Mouse (Mus musculus) CH12.LX (cell line): ENCODE data around the gene Hapln1. TPM values are rescaled to one million over a fixed set of nuclear protein-coding genes. Genes with fewer than 3 reads are reported as not detected.

Source experiments
- DNase-seq: peaks from one replicate; pipeline ENCODE4 v3.0.0-alpha.2; 2013; ENCODE audit errors: extremely low read depth
- H3K27ac ChIP-seq: 2 replicates; pipeline ENCODE4 v1.5.1; 2012; ENCODE audit warnings: low read depth, mild to moderate bottlenecking, control low read depth, moderate library complexity; ENCODE audit not compliant: insufficient read depth
- H3K27me3 ChIP-seq: replicated peaks from 2 replicates; pipeline ENCODE3; 2012; ENCODE audit warnings: inconsistent platforms
- H3K36me3 ChIP-seq, 2 experiments: replicated peaks in 1 of 2; 2 replicates each; pipeline versions ENCODE3 to v1.6.1; 2012; ENCODE audit warnings: inconsistent platforms in 1 of 2, low read length in 1 of 2, mild to moderate bottlenecking in 1 of 2, mixed read lengths in 1 of 2, moderate library complexity in 1 of 2; ENCODE audit not compliant: control insufficient read depth in 1 of 2, insufficient read depth in 1 of 2
- H3K4me1 ChIP-seq, 2 experiments: 2 replicates each; pipeline ENCODE4 v1.6.1; 2012; ENCODE audit warnings: inconsistent platforms in 1 of 2, moderate library complexity in 1 of 2; ENCODE audit not compliant: insufficient read depth in 2 of 2, control insufficient read depth in 1 of 2
- H3K4me2 ChIP-seq: 2 replicates; pipeline ENCODE4 v1.6.1; 2012; ENCODE audit warnings: low read depth, mild to moderate bottlenecking, control low read depth; ENCODE audit not compliant: poor library complexity, insufficient read depth, severe bottlenecking
- H3K4me3 ChIP-seq, 3 experiments: fragments of 150-350 bp in 1 of 3; sonication (generic) in 1 of 3; replicated peaks in 1 of 3; 2 replicates each; pipeline versions ENCODE3 to v1.5.1; 2011 to 2012; ENCODE audit warnings: low read depth in 2 of 3, low read length in 2 of 3, mild to moderate bottlenecking in 2 of 3, moderate library complexity in 2 of 3, control low read depth in 1 of 3, improper control_type of control experiment in 1 of 3, inconsistent platforms in 1 of 3, mixed read lengths in 1 of 3; ENCODE audit not compliant: poor library complexity in 1 of 3
- H3K79me2 ChIP-seq: replicated peaks from 2 replicates; pipeline ENCODE4 v1.6.1; 2012; ENCODE audit warnings: mild to moderate bottlenecking, moderate library complexity; ENCODE audit not compliant: control insufficient read depth, poor library complexity, insufficient read depth, severe bottlenecking; ENCODE audit errors: extremely low read depth
- H3K9ac ChIP-seq: 2 replicates; pipeline ENCODE4 v1.6.1; 2012; ENCODE audit warnings: low read depth, mild to moderate bottlenecking, control low read depth, moderate library complexity; ENCODE audit not compliant: insufficient read depth
- H3K9me3 ChIP-seq: replicated peaks from 2 replicates; pipeline ENCODE3; 2012; ENCODE audit warnings: low read length, inconsistent platforms, mixed read lengths
- BHLHE40 ChIP-seq: IDR thresholded peaks from 2 replicates; pipeline ENCODE4 v1.6.1; 2011; ENCODE audit warnings: mild to moderate bottlenecking, low read depth, low read length, improper control_type of control experiment
- CHD1 ChIP-seq: IDR thresholded peaks from 2 replicates; pipeline ENCODE4 v1.6.1; 2012; ENCODE audit warnings: low read depth, low read length, improper control_type of control experiment, inconsistent platforms
- CTCF ChIP-seq, 2 experiments: IDR thresholded peaks in 1 of 2; conservative IDR thresholded peaks in 1 of 2; 2 replicates each; pipeline ENCODE4 v1.5.1; 2011 to 2012; ENCODE audit warnings: low read depth in 2 of 2, low read length in 2 of 2, improper control_type of control experiment in 1 of 2, inconsistent platforms in 1 of 2, mild to moderate bottlenecking in 1 of 2, moderate library complexity in 1 of 2
- E2F4 ChIP-seq: IDR thresholded peaks from 2 replicates; pipeline ENCODE4 v1.6.1; 2011; ENCODE audit warnings: low read depth, low read length, improper control_type of control experiment; ENCODE audit not compliant: insufficient replicate concordance
- ELF1 ChIP-seq: IDR thresholded peaks from 2 replicates; pipeline ENCODE4 v1.6.1; 2014; ENCODE audit warnings: low read depth, mild to moderate bottlenecking, inconsistent platforms, low read length, improper control_type of control experiment
- EP300 ChIP-seq: IDR thresholded peaks from 2 replicates; pipeline ENCODE4 v1.6.1; 2011; ENCODE audit warnings: low read length, improper control_type of control experiment
- ETS1 ChIP-seq: conservative IDR thresholded peaks from 2 replicates; pipeline ENCODE4 v1.6.1; 2012; ENCODE audit warnings: low read depth, mild to moderate bottlenecking, inconsistent platforms, low read length, improper control_type of control experiment, moderate library complexity
- IRF4 ChIP-seq: IDR thresholded peaks from 2 replicates; pipeline ENCODE4 v1.6.1; 2014; ENCODE audit warnings: low read depth, mild to moderate bottlenecking, inconsistent platforms, low read length, improper control_type of control experiment
- JUN ChIP-seq: IDR thresholded peaks from 2 replicates; pipeline ENCODE4 v1.6.1; 2011; ENCODE audit warnings: low read depth, mild to moderate bottlenecking, low read length, improper control_type of control experiment, moderate library complexity; ENCODE audit not compliant: insufficient read depth
- JUND ChIP-seq: conservative IDR thresholded peaks from 2 replicates; pipeline ENCODE4 v1.6.1; 2011; ENCODE audit warnings: low read depth, low read length, improper control_type of control experiment
- KAT2A ChIP-seq: IDR thresholded peaks from 2 replicates; pipeline ENCODE4 v1.6.1; 2012; ENCODE audit warnings: low read length, improper control_type of control experiment, inconsistent platforms; ENCODE audit not compliant: insufficient replicate concordance
- MAX ChIP-seq: IDR thresholded peaks from 2 replicates; pipeline ENCODE4 v1.6.1; 2011; ENCODE audit warnings: low read length, improper control_type of control experiment
- MAZ ChIP-seq: IDR thresholded peaks from 2 replicates; pipeline ENCODE4 v1.6.1; 2012; ENCODE audit warnings: low read depth, mild to moderate bottlenecking, inconsistent platforms, low read length, improper control_type of control experiment, moderate library complexity
- MEF2A ChIP-seq: IDR thresholded peaks from 2 replicates; pipeline ENCODE4 v1.6.1; 2014; ENCODE audit warnings: low read depth, mild to moderate bottlenecking, inconsistent platforms, low read length, improper control_type of control experiment, borderline replicate concordance
- NELFE ChIP-seq: IDR thresholded peaks from 2 replicates; pipeline ENCODE4 v1.6.1; 2011; ENCODE audit warnings: low read depth, low read length, improper control_type of control experiment
- NRF1 ChIP-seq: IDR thresholded peaks from 2 replicates; pipeline ENCODE4 v1.6.1; 2014; ENCODE audit warnings: low read depth, mild to moderate bottlenecking, inconsistent platforms, low read length, improper control_type of control experiment, moderate library complexity
- PAX5 ChIP-seq: IDR thresholded peaks from 2 replicates; pipeline ENCODE4 v1.6.1; 2012; ENCODE audit warnings: low read length, inconsistent platforms, mixed read lengths
- POLR2AphosphoS2 ChIP-seq: IDR thresholded peaks from 2 replicates; pipeline ENCODE4 v1.6.1; 2011; ENCODE audit warnings: low read depth, low read length, improper control_type of control experiment
- RAD21 ChIP-seq: IDR thresholded peaks from 2 replicates; pipeline ENCODE4 v1.6.1; 2011; ENCODE audit warnings: low read depth, mild to moderate bottlenecking, low read length, improper control_type of control experiment, moderate library complexity
- SIN3A ChIP-seq: IDR thresholded peaks from 2 replicates; pipeline ENCODE4 v1.6.1; 2012; ENCODE audit warnings: low read length, improper control_type of control experiment, inconsistent platforms
- SMC3 ChIP-seq: IDR thresholded peaks from 2 replicates; pipeline ENCODE4 v1.6.1; 2011; ENCODE audit warnings: low read depth, low read length, improper control_type of control experiment
- TBP ChIP-seq: conservative IDR thresholded peaks from 2 replicates; pipeline ENCODE4 v1.6.1; 2011; ENCODE audit warnings: low read depth, low read length, improper control_type of control experiment
- TCF12 ChIP-seq: IDR thresholded peaks from 2 replicates; pipeline ENCODE4 v1.6.1; 2014; ENCODE audit warnings: low read depth, mild to moderate bottlenecking, inconsistent platforms, low read length, improper control_type of control experiment
- UBTF ChIP-seq: IDR thresholded peaks from 2 replicates; pipeline ENCODE4 v1.6.1; 2012; ENCODE audit warnings: low read depth, mild to moderate bottlenecking, inconsistent platforms, low read length, improper control_type of control experiment, moderate library complexity
- USF1 ChIP-seq: IDR thresholded peaks from 2 replicates; pipeline ENCODE4 v1.6.1; 2014; ENCODE audit warnings: low read depth, mild to moderate bottlenecking, inconsistent platforms, low read length, improper control_type of control experiment
- USF2 ChIP-seq: conservative IDR thresholded peaks from 2 replicates; pipeline ENCODE4 v1.6.1; 2011; ENCODE audit warnings: low read depth, low read length, improper control_type of control experiment
- ZKSCAN1 ChIP-seq: IDR thresholded peaks from 2 replicates; pipeline ENCODE4 v1.6.1; 2012; ENCODE audit warnings: low read depth, inconsistent platforms, low read length, improper control_type of control experiment, borderline replicate concordance
- ZMIZ1 ChIP-seq: IDR thresholded peaks from 2 replicates; pipeline ENCODE4 v1.6.1; 2012; ENCODE audit warnings: low read depth, mild to moderate bottlenecking, inconsistent platforms, low read length, improper control_type of control experiment
- ZNF384 ChIP-seq: IDR thresholded peaks from 2 replicates; pipeline ENCODE4 v1.6.1; 2012; ENCODE audit warnings: low read depth, low read length, improper control_type of control experiment, inconsistent platforms
- dilution Hi-C: fragments of 300-500 bp; cut with MboI; formaldehyde crosslinking; loops from 2 replicates; pipeline ENCODE4 v1.14.3; 2020; ENCODE audit warnings: low sequenced_read_pairs; ENCODE audit not compliant: extremely low pct_unique_long_range_greater_than_20kb, extremely low pct_ligation_motif_present
- in situ Hi-C: fragments of 300-500 bp; cut with MboI; formaldehyde crosslinking; loops from 3 replicates; pipeline ENCODE4 v1.14.3; 2019; ENCODE audit warnings: low sequenced_read_pairs, low pct_ligation_motif_present, low pct_unique_long_range_greater_than_20kb, mixed read lengths
- polyA plus RNA-seq: library from polyadenylated mRNA; unstranded; fragments of >175 nt; gene quantifications from 2 replicates; pipeline ENCODE4 v1.2.1, GENCODE M21; 2012; ENCODE audit warnings: low read depth; ENCODE audit not compliant: insufficient read length
- total RNA-seq, 2 experiments: library from RNA; depleted of rRNA; stranded (reverse); fragments of 300-350 nt in 1 of 2; fragments of >200 nt in 1 of 2; gene quantifications; 2 replicates each; pipeline ENCODE4 v1.2.3; 2012 to 2014

The Hapln1 gene
- total and polyA plus RNA-seq, 3 experiments, result 0.30 to 2.6 (median 0.46) TPM

- peak; percentile 47 for DNase-seq
- dilution Hi-C loops, result no loop called here
Measured at GRCm38 (mm10) chr13:89551502-89551901, 11.9 kb downstream of the Hapln1 start.

GRCm38 (mm10) chr13:89564518-89564917, 24.9 kb downstream of the Hapln1 start:
- Histone ChIP-seq H3K27ac (no peak overlapping the region), H3K4me1 (peaks cover 0 to 13% of the 10 kb centered on the region in 2 experiments; a peak in 3 of 4 replicates), H3K79me2 (no peaks in the 10 kb centered on the region), H3K4me2 (no peak overlapping the region)
- in situ Hi-C loops, result no loop called here
- dilution Hi-C loops, result no loop called here
- TF ChIP-seq NRF1, result no peak
- no peak for TF ChIP-seq E2F4
- no peak for TF ChIP-seq USF2
- TF ChIP-seq ZMIZ1, result no peak
- no peak for TF ChIP-seq ZKSCAN1
- no peak for TF ChIP-seq SIN3A
- no peak for TF ChIP-seq KAT2A
- TF ChIP-seq PAX5, result no peak
- TF ChIP-seq JUND, result no peak
- peak; percentile 75; the same call in 1 of the 2 replicates for TF ChIP-seq MEF2A
- no peak for TF ChIP-seq POLR2AphosphoS2
- no peak for TF ChIP-seq TCF12
- TF ChIP-seq BHLHE40, result no peak
- TF ChIP-seq EP300, result peak; percentile 26; the same call in 1 of the 2 replicates
- TF ChIP-seq, all 38 proteins: peak for 2
- Histone ChIP-seq H3K4me3 (no peak overlapping the region), H3K9me3 (no peaks in the 10 kb centered on the region), H3K27me3 (no peaks in the 10 kb centered on the region), H3K36me3 (no peaks in the 10 kb centered on the region), H3K9ac (no peak overlapping the region)
- peak; percentile 52 for DNase-seq

More at GRCm38 (mm10) chr13:89551502-89551901, 11.9 kb downstream of the Hapln1 start:
- H3K4me1 ChIP-seq, result peaks cover 2 to 4% of the 10 kb centered on the region in 2 experiments; a peak in 1 of 4 replicates
- no peaks in the 10 kb centered on the region for H3K79me2 ChIP-seq
- no peaks in the 10 kb centered on the region for H3K9me3 ChIP-seq
- in situ Hi-C loops, result no loop called here
- H3K36me3 ChIP-seq, result no peaks in the 10 kb centered on the region
- TF ChIP-seq NELFE (no peak), USF1 (no peak), UBTF (no peak), MAX (no peak), SMC3 (peak; percentile 56), E2F4 (no peak), JUN (no peak), KAT2A (no peak), ZMIZ1 (no peak), EP300 (no peak), IRF4 (no peak), TCF12 (no peak), RAD21 (peak; percentile 35), ELF1 (no peak), CHD1 (no peak), ZNF384 (peak; percentile 37; the same call in 1 of the 2 replicates), ETS1 (no peak), CTCF (conservative IDR thresholded peaks at IDR 0.05 in 1 of 2, IDR thresholded peaks at IDR 0.05 in 1 of 2; ENCODE audit: low read depth in 2 of 2, low read length in 2 of 2) (peak; percentile 49 to 72; a peak in 3 of 4 replicates), MAZ (no peak), POLR2AphosphoS2 (no peak), SIN3A (no peak), TBP (no peak)
- H3K27me3 ChIP-seq, result no peaks in the 10 kb centered on the region
- no peak overlapping the region for H3K4me2 ChIP-seq
- no peak overlapping the region for H3K4me3 ChIP-seq
- H3K27ac ChIP-seq, result no peak overlapping the region
- no peak overlapping the region for H3K9ac ChIP-seq
